Mouse (Mus musculus): ENCODE measurements at regions not wholly inside any gene's neighbourhood (a gene's known extent, or its start where the extent isn't known, plus 50 kb on each side); places are given as distances from the start of the nearest gene placed in this dataset.

- TF ChIP-seq CTCF (IDR thresholded peaks at IDR 0.05; ENCODE audit: extremely low read depth, insufficient read length, insufficient replicate concordance, low read depth, low read length), result no peak
- TF ChIP-seq POLR2A (IDR thresholded peaks at IDR 0.05; ENCODE audit: low read depth, low read length), result no peak
Measured at GRCm38 (mm10) chr8:86208812-86209262, 368.1 kb downstream of the Phkb start.

Data from small intestine, adult 2 months (tissue).